ENCODE assay signal across 33 mouse cellular contexts in the genomic region with DNA sequence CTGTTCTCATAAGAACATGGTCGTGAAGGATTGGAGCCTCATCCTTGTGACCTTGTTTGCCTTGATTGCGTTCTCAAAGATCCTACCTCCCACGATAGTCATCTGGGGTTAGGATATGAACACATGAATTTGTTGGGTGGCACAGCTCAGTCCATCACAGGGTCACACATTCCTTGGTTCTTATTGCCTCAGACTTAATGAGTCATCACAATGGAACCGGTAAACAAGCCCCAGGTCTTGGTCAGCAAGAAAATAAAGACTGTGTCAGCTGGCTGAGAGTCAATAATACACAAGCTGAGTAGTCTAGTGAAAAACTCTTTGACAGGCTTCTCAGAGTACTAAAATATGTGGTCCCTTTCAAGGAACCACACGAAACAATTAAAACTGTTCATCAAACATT. TPM values are rescaled to one million over a fixed set of nuclear protein-coding genes. Genes with fewer than 3 reads are reported as not detected.
DNase-seq lines count a peak whose midpoint lies in the region; ATAC-seq and TF ChIP-seq lines count a peak whose summit lies in the region.
"Had no signal": no experiment of that assay in that cellular context is flagged by ENCODE, and none has a peak within 500 bp of the region (broad histone marks: within the 10 kb centered on the region; RNA-seq: fewer than 3 reads in every experiment).

No protein-coding gene starts in this region.

- WGBS in kidney, adult 2 months = 52% methylated on average over 5 of the region's 5 CpGs
- 60% methylated on average over 5 of the region's 5 CpGs for WGBS in lung, postnatal 0 days
- 71% methylated on average over 5 of the region's 5 CpGs for WGBS in intestine, embryonic 15.5 days
- 73% methylated on average over 5 of the region's 5 CpGs for WGBS in intestine, embryonic 16.5 days

- H3K27me3 ChIP-seq in kidney, adult 2 months (replicated peaks; ENCODE audit: control insufficient read depth, insufficient read depth, low read length) = no peaks in the 10 kb centered on the region
- H3K27me3 ChIP-seq in lung, postnatal 0 days (replicated peaks; ENCODE audit: insufficient read depth, low read length) = no peaks in the 10 kb centered on the region
- no peaks in the 10 kb centered on the region for H3K27me3 ChIP-seq in intestine, embryonic 15.5 days (replicated peaks)
- H3K27me3 ChIP-seq in intestine, embryonic 16.5 days (replicated peaks; ENCODE audit: control insufficient read depth, insufficient read depth, low read length) = no peaks in the 10 kb centered on the region
- H3K27me3 ChIP-seq: CH12.LX; embryonic facial prominence, embryonic 12.5 days; forebrain, embryonic 15.5 days; hindbrain, embryonic 12.5 days; neural tube, embryonic 12.5 days; Patski had no signal

- TF ChIP-seq POLR2A in kidney, adult 2 months (IDR thresholded peaks at IDR 0.05; ENCODE audit: low read depth, low read length) = no peak

- no peak overlapping the region for H3K9ac ChIP-seq in lung, postnatal 0 days (replicated peaks; ENCODE audit: low read depth)
- H3K9ac ChIP-seq in intestine, embryonic 15.5 days = no peak overlapping the region
- no peak overlapping the region for H3K9ac ChIP-seq in intestine, embryonic 16.5 days (ENCODE audit: low read depth, low read length)
- H3K9ac ChIP-seq: embryonic facial prominence, embryonic 12.5 days; forebrain, embryonic 15.5 days; hindbrain, embryonic 12.5 days; liver, embryonic 14.5 days; midbrain, embryonic 15.5 days; neural tube, embryonic 12.5 days had no signal

- H3K27ac ChIP-seq in kidney, adult 2 months (ENCODE audit: insufficient read depth, low read depth, low read length) = no peak overlapping the region
- H3K27ac ChIP-seq in lung, postnatal 0 days (ENCODE audit: low read length) = no peak overlapping the region
- H3K27ac ChIP-seq in intestine, embryonic 15.5 days = no peak overlapping the region
- no peak overlapping the region for H3K27ac ChIP-seq in intestine, embryonic 16.5 days (ENCODE audit: low read length)
- H3K27ac ChIP-seq: embryonic facial prominence, embryonic 12.5 days; forebrain, embryonic 10.5 days; forebrain, embryonic 15.5 days; hindbrain, embryonic 12.5 days; hindbrain, postnatal 0 days; layer of hippocampus, adult 2 months; liver, embryonic 14.5 days; midbrain, embryonic 10.5 days; midbrain, embryonic 15.5 days; neural tube, embryonic 12.5 days; stomach, postnatal 0 days had no signal

- no peaks in the 10 kb centered on the region for H3K36me3 ChIP-seq in kidney, adult 2 months (ENCODE audit: control insufficient read depth, insufficient read depth, low read length)
- no peaks in the 10 kb centered on the region for H3K36me3 ChIP-seq in lung, postnatal 0 days (ENCODE audit: insufficient read depth, low read length)
- H3K36me3 ChIP-seq in intestine, embryonic 15.5 days = no peaks in the 10 kb centered on the region
- no peaks in the 10 kb centered on the region for H3K36me3 ChIP-seq in intestine, embryonic 16.5 days (ENCODE audit: control insufficient read depth, insufficient read depth, low read length)
- H3K36me3 ChIP-seq: embryonic facial prominence, embryonic 12.5 days; forebrain, embryonic 10.5 days; forebrain, embryonic 15.5 days; hindbrain, embryonic 12.5 days; midbrain, embryonic 10.5 days; midbrain, embryonic 15.5 days; neural tube, embryonic 12.5 days had no signal

- H3K4me3 ChIP-seq in kidney, adult 2 months (ENCODE audit: insufficient read depth, low read depth, low read length) = no peak overlapping the region
- no peak overlapping the region for H3K4me3 ChIP-seq in lung, postnatal 0 days (ENCODE audit: low read depth, low read length)
- no peak overlapping the region for H3K4me3 ChIP-seq in intestine, embryonic 15.5 days (replicated peaks)
- no peak overlapping the region for H3K4me3 ChIP-seq in intestine, embryonic 16.5 days (ENCODE audit: low read length)
- H3K4me3 ChIP-seq: embryonic facial prominence, embryonic 12.5 days; forebrain, embryonic 10.5 days; forebrain, embryonic 15.5 days; hindbrain, embryonic 12.5 days; layer of hippocampus, adult 2 months; midbrain, embryonic 10.5 days; midbrain, embryonic 15.5 days; neural tube, embryonic 12.5 days had no signal

- ATAC-seq in lung, postnatal 0 days = 0 out of 2 replicates have a peak, but pooled peaks have one; percentile 19
- ATAC-seq in intestine, embryonic 15.5 days = no peak
- no peak for ATAC-seq in intestine, embryonic 16.5 days
- ATAC-seq: forebrain, embryonic 15.5 days; hindbrain, postnatal 0 days; intestine, postnatal 0 days; midbrain, embryonic 15.5 days; Patski had no signal

- no peak for TF ChIP-seq EP300 in lung, postnatal 0 days (IDR thresholded peaks at IDR 0.05)

- no peak overlapping the region for H3K4me2 ChIP-seq in lung, postnatal 0 days (replicated peaks; ENCODE audit: low read depth, low read length)
- H3K4me2 ChIP-seq in intestine, embryonic 15.5 days (replicated peaks) = no peak overlapping the region
- H3K4me2 ChIP-seq in intestine, embryonic 16.5 days (ENCODE audit: low read depth, low read length) = no peak overlapping the region
- H3K4me2 ChIP-seq: embryonic facial prominence, embryonic 12.5 days; forebrain, embryonic 15.5 days; heart, embryonic 11.5 days; hindbrain, embryonic 12.5 days; midbrain, embryonic 15.5 days; neural tube, embryonic 12.5 days had no signal

- no peak for TF ChIP-seq CTCF in kidney, adult 2 months (conservative IDR thresholded peaks at IDR 0.05; ENCODE audit: insufficient read depth, insufficient read length, low read depth, low read length)
- TF ChIP-seq CTCF in lung, postnatal 0 days (IDR thresholded peaks at IDR 0.05) = no peak

- peaks cover 5% of the 10 kb centered on the region; the same call in 1 of the 2 replicates for H3K4me1 ChIP-seq in kidney, adult 2 months (ENCODE audit: control insufficient read depth, insufficient read depth, low read length)
- H3K4me1 ChIP-seq in lung, postnatal 0 days (ENCODE audit: insufficient read depth, low read depth, low read length) = no peaks in the 10 kb centered on the region
- no peaks in the 10 kb centered on the region for H3K4me1 ChIP-seq in intestine, embryonic 15.5 days (replicated peaks)
- H3K4me1 ChIP-seq in intestine, embryonic 16.5 days (ENCODE audit: control insufficient read depth, insufficient read depth, low read length) = no peaks in the 10 kb centered on the region
- H3K4me1 ChIP-seq: forebrain, embryonic 10.5 days; forebrain, embryonic 15.5 days; hindbrain, embryonic 12.5 days; midbrain, embryonic 15.5 days; neural tube, embryonic 12.5 days had no signal

- peak; percentile 42 for DNase-seq in kidney, adult 2 months
- no peak for DNase-seq in kidney, adult 18-20 months
- peak; percentile 36 for DNase-seq in lung, postnatal 0 days (ENCODE audit: low spot score)
- no peak for DNase-seq in lung, postnatal 25 days (ENCODE audit: low spot score)
- peak; percentile 37 for DNase-seq in adipocyte (ENCODE audit: low spot score)
- DNase-seq: adrenal gland, postnatal 14 days; cerebellum, adult 11-12 months; cerebellum, adult 9-11 months; embryo, embryonic 11 days; gastrocnemius, postnatal 36 days; heart, adult 18-20 months; heart, postnatal 36 days; left cerebral cortex, postnatal 4 days; lung, adult 2 months; lung, postnatal 14 days; right cerebral cortex, postnatal 4 days had no signal

- no peaks in the 10 kb centered on the region for H3K9me3 ChIP-seq in lung, postnatal 0 days (ENCODE audit: low read length)
- no peaks in the 10 kb centered on the region for H3K9me3 ChIP-seq in intestine, embryonic 15.5 days
- H3K9me3 ChIP-seq in intestine, embryonic 16.5 days (ENCODE audit: control insufficient read depth, low read length) = no peaks in the 10 kb centered on the region
- H3K9me3 ChIP-seq: embryonic facial prominence, embryonic 12.5 days; forebrain, embryonic 10.5 days; forebrain, embryonic 15.5 days; hindbrain, embryonic 12.5 days; midbrain, embryonic 10.5 days; midbrain, embryonic 15.5 days; neural tube, embryonic 12.5 days had no signal

RNA-seq across cellular contexts. Expression of gene Nrd1, which starts 29.4 kb away (rescaled TPM):
- 38.5 and 50.5 TPM in 2 replicates for polyA plus RNA-seq in kidney, adult 2 months (2012; rRNA removed)
- 29.3 and 36.9 TPM in 2 replicates for polyA plus RNA-seq in lung, postnatal 0 days (2015; fragmentation: Nextera tagmentation; extraction: Ambion mirVana)
- 56.0 and 56.1 TPM in 2 replicates for polyA plus RNA-seq in intestine, embryonic 15.5 days (2015; fragmentation: Nextera tagmentation; extraction: Ambion mirVana)
- polyA plus RNA-seq in intestine, embryonic 16.5 days (2015; fragmentation: Nextera tagmentation; extraction: Ambion mirVana) = 45.6 and 46.3 TPM in 2 replicates

Comparison
In these comparisons a context has a peak if more than half of its experiments do, and no peak if none do; other contexts are left out.
1. DNase-seq: peak in kidney, adult 2 months (single experiment), lung, postnatal 0 days (single experiment) and adipocyte (single experiment); none in kidney, adult 18-20 months (single experiment) and lung, postnatal 25 days (single experiment).